ENCODE assay signal across 12 mouse cellular contexts in genomic region chr13:15985761-15986160, GRCm38 (mm10). TPM values are rescaled to one million over a fixed set of nuclear protein-coding genes. Genes with fewer than 3 reads are reported as not detected.
DNase-seq lines count a peak whose midpoint lies in the region; ATAC-seq and TF ChIP-seq lines count a peak whose summit lies in the region.
"Had no signal": no experiment of that assay in that cellular context is flagged by ENCODE, and none has a peak within 500 bp of the region (broad histone marks: within the 10 kb centered on the region; RNA-seq: fewer than 3 reads in every experiment).

No protein-coding gene starts in this region.

- no peaks in the 10 kb centered on the region for H3K79me2 ChIP-seq in liver, adult 2 months (ENCODE audit: control insufficient read depth, insufficient read depth, low read length)

- no peak overlapping the region for H3K4me2 ChIP-seq in forebrain, postnatal 0 days (ENCODE audit: low read depth)
- no peak overlapping the region for H3K4me2 ChIP-seq in liver, embryonic 12.5 days
- H3K4me2 ChIP-seq: heart, embryonic 13.5 days had no signal

- 54% methylated on average over 2 of the region's 2 CpGs for WGBS in forebrain, postnatal 0 days
- WGBS in forebrain, embryonic 10.5 days: 81% methylated on average over 2 of the region's 2 CpGs
- 50% methylated on average over 2 of the region's 2 CpGs for WGBS in liver, adult 2 months
- 43% methylated on average over 2 of the region's 2 CpGs for WGBS in liver, embryonic 12.5 days (ENCODE audit: insufficient replicate concordance)

- peak; percentile 65 for TF ChIP-seq CTCF in forebrain, postnatal 0 days (IDR thresholded peaks at IDR 0.05; ENCODE audit: low read depth)
- TF ChIP-seq CTCF in liver, adult 2 months (IDR thresholded peaks at IDR 0.05; ENCODE audit: low read depth, low read length): no peak

- no peaks in the 10 kb centered on the region for H3K4me1 ChIP-seq in forebrain, postnatal 0 days (ENCODE audit: insufficient read depth)
- H3K4me1 ChIP-seq in forebrain, embryonic 10.5 days: no peaks in the 10 kb centered on the region
- no peaks in the 10 kb centered on the region for H3K4me1 ChIP-seq in liver, adult 2 months (ENCODE audit: control insufficient read depth, insufficient read depth, low read length)
- no peaks in the 10 kb centered on the region for H3K4me1 ChIP-seq in liver, embryonic 12.5 days
- H3K4me1 ChIP-seq: heart, embryonic 13.5 days had no signal

- H3K27ac ChIP-seq in forebrain, postnatal 0 days (ENCODE audit: low read depth, low read length): no peak overlapping the region
- H3K27ac ChIP-seq in forebrain, embryonic 10.5 days: no peak overlapping the region
- H3K27ac ChIP-seq in liver, adult 2 months (replicated peaks; ENCODE audit: insufficient read depth, low read depth, low read length): no peak overlapping the region
- H3K27ac ChIP-seq in liver, embryonic 12.5 days: no peak overlapping the region
- H3K27ac ChIP-seq: heart, embryonic 13.5 days had no signal

- H3K36me3 ChIP-seq in forebrain, postnatal 0 days (ENCODE audit: insufficient read depth): no peaks in the 10 kb centered on the region
- H3K36me3 ChIP-seq in forebrain, embryonic 10.5 days (replicated peaks): no peaks in the 10 kb centered on the region
- no peaks in the 10 kb centered on the region for H3K36me3 ChIP-seq in liver, adult 2 months (ENCODE audit: control insufficient read depth, insufficient read depth, low read length)
- H3K36me3 ChIP-seq in liver, embryonic 12.5 days: no peaks in the 10 kb centered on the region
- H3K36me3 ChIP-seq: heart, embryonic 13.5 days had no signal

- intact Hi-C loops in heart, postnatal 25 days (cut with DNase I): loop anchor here (10.0 kb wide), 1 partner anchor 1599 kb away; no protein-coding TSS in a partner anchor

- H3K9me3 ChIP-seq in forebrain, postnatal 0 days (ENCODE audit: low read length): no peaks in the 10 kb centered on the region
- no peaks in the 10 kb centered on the region for H3K9me3 ChIP-seq in forebrain, embryonic 10.5 days
- H3K9me3 ChIP-seq in liver, embryonic 12.5 days (replicated peaks): no peaks in the 10 kb centered on the region
- H3K9me3 ChIP-seq: heart, embryonic 13.5 days had no signal

- peak; percentile 48 for DNase-seq in forebrain, postnatal 0 days
- no peak for DNase-seq in forebrain, embryonic 10.5 days (ENCODE audit: extremely low spot score, low spot score)
- DNase-seq in liver, adult 2 months (ENCODE audit: extremely low read depth, low read depth, low spot score): peak; percentile 19
- peak; percentile 57 for DNase-seq in NIH3T3 (ENCODE audit: low read depth)
- peak; percentile 53 for DNase-seq in naive thymus-derived CD4-positive, alpha-beta T cell, adult 2 months (ENCODE audit: low read depth)
- no peak for DNase-seq in adrenal gland, postnatal 10 days
- DNase-seq in heart, postnatal 25 days (ENCODE audit: low spot score): no peak
- DNase-seq: adrenal gland, postnatal 36 days; lung, postnatal 14 days had no signal

- no peak overlapping the region for H3K4me3 ChIP-seq in forebrain, postnatal 0 days (ENCODE audit: low read depth, low read length)
- H3K4me3 ChIP-seq in forebrain, embryonic 10.5 days: no peak overlapping the region
- H3K4me3 ChIP-seq in liver, adult 2 months (ENCODE audit: insufficient read depth, low read depth, low read length): no peak overlapping the region
- H3K4me3 ChIP-seq in liver, embryonic 12.5 days: no peak overlapping the region
- H3K4me3 ChIP-seq: heart, embryonic 13.5 days; myocyte had no signal

- peak; percentile 60; the same call in 1 of the 2 replicates for ATAC-seq in forebrain, postnatal 0 days
- no peak for ATAC-seq in liver, embryonic 12.5 days

- no peak for TF ChIP-seq POLR2A in liver, adult 2 months (IDR thresholded peaks at IDR 0.05; ENCODE audit: extremely low read depth, insufficient read depth, low read length)

- no peaks in the 10 kb centered on the region for H3K27me3 ChIP-seq in forebrain, postnatal 0 days (ENCODE audit: insufficient read depth, low read length)
- no peaks in the 10 kb centered on the region for H3K27me3 ChIP-seq in forebrain, embryonic 10.5 days (ENCODE audit: poor library complexity, severe bottlenecking)
- no peaks in the 10 kb centered on the region for H3K27me3 ChIP-seq in liver, adult 2 months (ENCODE audit: control insufficient read depth, insufficient read depth, low read length)
- H3K27me3 ChIP-seq in liver, embryonic 12.5 days (replicated peaks): no peaks in the 10 kb centered on the region
- H3K27me3 ChIP-seq: heart, embryonic 13.5 days had no signal

- no peak overlapping the region for H3K9ac ChIP-seq in forebrain, postnatal 0 days
- H3K9ac ChIP-seq in liver, adult 2 months (ENCODE audit: low read depth, low read length): no peak overlapping the region
- H3K9ac ChIP-seq in liver, embryonic 12.5 days: no peak overlapping the region
- H3K9ac ChIP-seq: heart, embryonic 13.5 days had no signal

RNA-seq across cellular contexts. Expression of gene Inhba, which starts 25.9 kb away (rescaled TPM):
- 2.0 and 4.5 TPM in 2 replicates for total RNA-seq in forebrain, postnatal 0 days (2014; rRNA removed)
- 4.3 and 5.6 TPM in 2 replicates for polyA plus RNA-seq in forebrain, postnatal 0 days (2015; fragmentation: Nextera tagmentation; extraction: Ambion mirVana)
- polyA plus RNA-seq in forebrain, embryonic 10.5 days (2016; fragmentation: Nextera tagmentation; extraction: Ambion mirVana): 0.26 and 0.27 TPM in 2 replicates
- total RNA-seq in liver, adult 2 months (2014; rRNA removed): 1.5 and 1.7 TPM in 2 replicates
- polyA plus RNA-seq in liver, adult 2 months (2012; rRNA removed): 1.7 and 5.1 TPM in 2 replicates
- 0.62 and 0.73 TPM in 2 replicates for polyA plus RNA-seq in liver, embryonic 12.5 days (2016; fragmentation: Nextera tagmentation; extraction: Ambion mirVana)
- total RNA-seq in adrenal gland, postnatal 10 days (2021): 1 to 10 TPM; 2.9 to 6.1 TPM
- total RNA-seq in heart, postnatal 25 days (2021): 1 to 10 TPM; 3.1 to 3.8 TPM

Comparison
In these comparisons a context has a peak if more than half of its experiments do, and no peak if none do; other contexts are left out.
1. DNase-seq: peak in forebrain, postnatal 0 days (single experiment), liver, adult 2 months (single experiment), NIH3T3 (single experiment) and naive thymus-derived CD4-positive, alpha-beta T cell, adult 2 months (single experiment); none in forebrain, embryonic 10.5 days (single experiment), adrenal gland, postnatal 10 days (single experiment) and heart, postnatal 25 days (single experiment).